Mouse (Mus musculus) embryonic facial prominence, embryonic 10.5 days (tissue): ENCODE data around the gene Insm2. TPM values are rescaled to one million over a fixed set of nuclear protein-coding genes. Genes with fewer than 3 reads are reported as not detected.
"Not testable (repeated sequence)": the region's sequence is repeated elsewhere in the genome, so short reads cannot be mapped to it uniquely, and the experiment has no call there.

Source experiments
- DNase-seq: peaks from one replicate; pipeline ENCODE4 v3.0.0-alpha.2; 2017; ENCODE audit warnings: low spot score
- H3K27ac ChIP-seq: fragments of 300-500 bp; sonication (generic); replicated peaks from 2 replicates; pipeline ENCODE4 v1.5.1; 2016; ENCODE audit warnings: mild to moderate bottlenecking
- H3K27me3 ChIP-seq: fragments of 300-500 bp; sonication (generic); replicated peaks from 2 replicates; pipeline ENCODE4 v1.6.1; 2016; ENCODE audit warnings: low read depth, mild to moderate bottlenecking; ENCODE audit not compliant: poor library complexity, severe bottlenecking
- H3K36me3 ChIP-seq: fragments of 300-500 bp; sonication (generic); replicated peaks from 2 replicates; pipeline ENCODE4 v1.6.1; 2016; ENCODE audit warnings: mild to moderate bottlenecking, moderate library complexity
- H3K4me1 ChIP-seq: fragments of 300-500 bp; sonication (generic); 2 replicates; pipeline ENCODE4 v1.6.1; 2016
- H3K4me3 ChIP-seq: fragments of 300-500 bp; sonication (generic); 2 replicates; pipeline ENCODE4 v1.5.1; 2016; ENCODE audit warnings: mild to moderate bottlenecking, moderate library complexity
- H3K9me3 ChIP-seq: fragments of 300-500 bp; sonication (generic); 2 replicates; pipeline ENCODE4 v1.6.1; 2016; ENCODE audit warnings: mild to moderate bottlenecking
- WGBS: fragments of 180-500 bp; shearing (Covaris S2); methylation state at CpG from one replicate; pipeline ENCODE4 v1.1.7; 2016; 5-methylcytosine and 5-hydroxymethylcytosine counted together
- polyA plus RNA-seq: library from polyadenylated mRNA; unstranded; fragments of >200 nt; fragmentation: Nextera tagmentation; extraction: Ambion mirVana; gene quantifications from 2 replicates; pipeline ENCODE4 v1.2.1, GENCODE M21; 2016

Gene Insm2
- polyA plus RNA-seq, 1 experiment from 2014 or later: 0.14 TPM

DNA sequence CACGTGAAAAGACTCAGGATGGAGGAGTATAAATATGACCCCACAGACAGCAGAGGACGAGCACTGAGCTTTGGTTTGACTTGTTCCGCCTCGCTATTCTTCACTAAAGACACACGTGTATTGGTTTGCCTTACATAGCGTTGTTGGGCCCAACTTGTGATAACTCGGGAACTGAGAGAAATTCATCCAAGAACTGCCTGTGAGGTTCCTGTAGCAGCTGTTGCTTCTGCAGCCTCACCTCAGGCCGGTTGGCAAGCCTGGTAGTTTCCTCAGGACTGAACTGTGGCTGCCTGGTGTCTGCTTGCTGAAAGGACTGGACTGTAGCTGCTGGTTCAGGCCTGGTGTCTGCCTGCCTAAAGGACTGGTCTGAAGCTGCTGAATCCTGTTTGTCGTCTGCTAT, 28.6 kb upstream of the Insm2 start:
- Histone ChIP-seq H3K36me3 (no peaks in the 10 kb centered on the region), H3K9me3 (no peaks in the 10 kb centered on the region), H3K4me1 (0 out of 2 replicates have a peak, but pooled peaks cover 3% of the 10 kb centered on the region), H3K27ac (no peak overlapping the region), H3K27me3 (no peaks in the 10 kb centered on the region), H3K4me3 (no peak overlapping the region)
- 89% methylated on average over 9 of the region's 9 CpGs for WGBS
- DNase-seq: no peak

DNA sequence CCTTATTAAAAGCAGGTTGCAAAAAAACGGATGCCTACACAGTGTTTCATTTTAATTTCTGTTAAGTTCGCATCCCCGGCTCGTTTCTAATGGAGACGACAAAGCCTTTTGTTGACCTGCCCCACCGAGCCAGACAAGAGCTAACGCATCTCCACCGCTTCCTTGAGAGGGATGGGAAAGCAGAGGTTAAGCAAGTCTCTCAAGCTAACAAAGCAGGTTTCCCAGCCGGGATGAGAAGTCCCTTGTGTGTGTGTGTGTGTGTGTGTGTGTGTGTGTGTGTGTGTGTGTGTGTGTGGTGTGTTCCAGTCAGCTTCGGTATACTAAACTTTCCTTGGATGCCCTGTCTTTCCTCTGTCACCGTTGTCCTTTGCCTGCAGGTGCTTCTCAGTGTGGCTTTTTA, 28.0 kb upstream of the Insm2 start:
- 0 out of 2 replicates have a peak, but pooled peaks cover 3% of the 10 kb centered on the region for H3K4me1 ChIP-seq

DNA sequence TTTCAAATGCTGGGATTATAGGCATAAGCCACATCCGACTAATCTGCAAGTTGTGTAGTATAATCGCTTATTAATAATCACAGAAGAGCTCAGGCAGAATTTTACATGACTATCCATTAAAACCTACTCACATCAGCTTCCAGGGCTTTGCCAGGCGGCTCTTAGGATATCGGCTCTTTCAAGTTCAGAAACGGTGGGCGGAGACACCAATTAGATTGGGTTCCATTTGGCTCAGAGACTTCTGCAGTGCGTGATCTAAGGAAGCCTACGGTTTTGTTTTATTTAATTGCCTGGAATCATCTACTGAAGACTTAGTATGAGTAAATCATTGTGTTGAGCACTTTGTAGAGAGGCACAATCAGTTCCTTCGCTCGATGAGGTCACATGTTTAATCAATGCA, 27.6 kb upstream of the Insm2 start:
- H3K4me1 ChIP-seq: 0 out of 2 replicates have a peak, but pooled peaks cover 3% of the 10 kb centered on the region
- no peak for DNase-seq
- no peaks in the 10 kb centered on the region for H3K9me3 ChIP-seq
- H3K27ac ChIP-seq: no peak overlapping the region
- WGBS: 89% methylated on average over 10 of the region's 10 CpGs
- no peaks in the 10 kb centered on the region for H3K36me3 ChIP-seq
- H3K4me3 ChIP-seq: no peak overlapping the region
- no peaks in the 10 kb centered on the region for H3K27me3 ChIP-seq

More for the DNA sequence above, 28.0 kb upstream of the Insm2 start:
- H3K27me3 ChIP-seq: no peaks in the 10 kb centered on the region
- DNase-seq: no peak
- no peak overlapping the region for H3K27ac ChIP-seq
- H3K9me3 ChIP-seq: no peaks in the 10 kb centered on the region
- no peaks in the 10 kb centered on the region for H3K36me3 ChIP-seq
- WGBS: 85% methylated on average over 11 of the region's 11 CpGs
- no peak overlapping the region for H3K4me3 ChIP-seq

DNA sequence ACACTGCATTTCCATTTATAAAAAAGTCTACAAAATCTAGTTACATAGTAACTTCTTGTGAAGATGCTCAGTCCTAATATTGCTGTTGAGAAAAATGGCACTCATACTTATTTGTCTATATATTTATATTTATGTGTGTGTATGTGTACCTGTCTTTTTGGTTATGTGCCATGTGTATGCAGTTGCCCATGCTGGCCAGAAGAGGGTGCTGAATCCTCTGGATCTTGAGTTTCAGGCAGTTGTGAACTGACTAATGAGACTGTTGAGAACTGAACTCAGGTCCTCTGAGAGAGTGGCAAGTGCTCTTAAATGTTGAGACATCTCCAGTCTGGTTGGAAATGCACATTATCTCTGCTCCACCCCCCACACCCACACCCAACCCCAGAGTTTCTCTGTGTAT, 26.1 kb upstream of the Insm2 start:
- no peaks in the 10 kb centered on the region for H3K36me3 ChIP-seq
- H3K4me1 ChIP-seq: 0 out of 2 replicates have a peak, but pooled peaks cover 3% of the 10 kb centered on the region
- DNase-seq: no peak
- no peak overlapping the region for H3K4me3 ChIP-seq
- no peak overlapping the region for H3K27ac ChIP-seq
- H3K27me3 ChIP-seq: no peaks in the 10 kb centered on the region
- no peaks in the 10 kb centered on the region for H3K9me3 ChIP-seq

DNA sequence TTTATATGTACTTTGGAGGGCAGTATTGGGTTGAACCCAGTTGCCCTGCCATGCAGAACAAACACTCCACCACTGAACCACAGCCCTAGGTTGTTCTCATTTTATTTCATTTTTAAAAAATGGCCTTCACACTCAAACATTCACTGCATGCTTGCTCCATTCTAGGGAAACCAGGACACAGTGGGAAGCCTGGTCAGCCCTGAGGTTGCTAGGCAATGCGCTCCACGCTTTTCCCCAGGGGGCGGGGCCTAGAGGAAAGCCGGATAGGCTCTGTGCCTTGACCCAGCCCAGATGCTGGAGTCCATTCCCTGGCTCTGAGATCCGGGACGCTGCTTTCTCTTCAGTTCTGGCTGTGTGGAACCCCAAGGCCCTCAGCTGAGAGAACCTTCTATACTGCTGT, 25.4 kb upstream of the Insm2 start:
- WGBS: 7% methylated on average over 6 of the region's 6 CpGs
- Histone ChIP-seq H3K27ac (no peak overlapping the region), H3K27me3 (no peaks in the 10 kb centered on the region), H3K9me3 (no peaks in the 10 kb centered on the region), H3K36me3 (no peaks in the 10 kb centered on the region), H3K4me1 (0 out of 2 replicates have a peak, but pooled peaks cover 3% of the 10 kb centered on the region), H3K4me3 (no peak overlapping the region)
- DNase-seq: peak; percentile 50

DNA sequence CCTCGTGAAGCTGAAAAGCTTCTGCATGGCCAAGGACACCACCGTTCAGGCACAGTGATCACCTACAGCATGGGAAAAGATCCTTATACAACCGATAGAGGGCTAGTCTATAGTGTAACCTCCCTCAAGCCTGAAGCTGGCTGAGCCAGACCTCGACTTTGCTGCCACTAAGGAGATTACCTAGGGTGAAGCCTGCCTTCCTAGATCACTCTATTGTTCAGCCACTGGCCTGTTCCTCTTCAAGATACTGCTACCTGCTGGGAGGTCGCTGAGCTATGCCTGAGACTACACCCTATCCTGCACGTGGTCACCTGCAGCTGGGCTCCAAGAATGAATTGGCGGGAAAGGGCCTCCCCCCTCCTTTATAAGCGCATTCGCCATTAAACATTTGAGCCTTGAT, 12.3 kb upstream of the Insm2 start:
- whole genome bisulfite sequencing: 51% methylated on average over 9 of the region's 9 CpGs
- not testable (repeated sequence) for H3K27ac ChIP-seq, H3K27me3 ChIP-seq, H3K9me3 ChIP-seq, H3K36me3 ChIP-seq, DNase-seq, H3K4me1 ChIP-seq, H3K4me3 ChIP-seq

DNA sequence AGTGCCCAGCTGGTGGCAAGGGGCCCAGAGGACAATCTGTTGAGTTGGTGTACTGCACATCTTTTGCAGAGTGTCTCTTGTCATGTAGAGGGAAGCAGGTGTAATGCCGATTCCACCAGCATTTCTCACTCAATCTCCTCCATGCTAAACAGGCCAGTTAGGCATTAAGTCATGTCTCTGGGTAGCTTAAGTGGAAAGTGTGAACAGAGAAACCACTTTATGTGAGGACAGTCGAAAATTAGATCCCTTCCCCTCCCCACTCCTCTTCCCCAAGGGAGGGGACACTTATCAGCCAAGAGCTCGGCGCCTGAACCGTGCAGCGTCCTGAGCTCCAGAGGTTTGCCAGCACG, 715 bp upstream of the Insm2 start:
- WGBS: 9% methylated on average over 7 of the region's 7 CpGs
- Histone ChIP-seq H3K27me3 (peaks cover 88% of the 10 kb centered on the region), H3K4me3 (peak overlapping the region; percentile 62)

DNA sequence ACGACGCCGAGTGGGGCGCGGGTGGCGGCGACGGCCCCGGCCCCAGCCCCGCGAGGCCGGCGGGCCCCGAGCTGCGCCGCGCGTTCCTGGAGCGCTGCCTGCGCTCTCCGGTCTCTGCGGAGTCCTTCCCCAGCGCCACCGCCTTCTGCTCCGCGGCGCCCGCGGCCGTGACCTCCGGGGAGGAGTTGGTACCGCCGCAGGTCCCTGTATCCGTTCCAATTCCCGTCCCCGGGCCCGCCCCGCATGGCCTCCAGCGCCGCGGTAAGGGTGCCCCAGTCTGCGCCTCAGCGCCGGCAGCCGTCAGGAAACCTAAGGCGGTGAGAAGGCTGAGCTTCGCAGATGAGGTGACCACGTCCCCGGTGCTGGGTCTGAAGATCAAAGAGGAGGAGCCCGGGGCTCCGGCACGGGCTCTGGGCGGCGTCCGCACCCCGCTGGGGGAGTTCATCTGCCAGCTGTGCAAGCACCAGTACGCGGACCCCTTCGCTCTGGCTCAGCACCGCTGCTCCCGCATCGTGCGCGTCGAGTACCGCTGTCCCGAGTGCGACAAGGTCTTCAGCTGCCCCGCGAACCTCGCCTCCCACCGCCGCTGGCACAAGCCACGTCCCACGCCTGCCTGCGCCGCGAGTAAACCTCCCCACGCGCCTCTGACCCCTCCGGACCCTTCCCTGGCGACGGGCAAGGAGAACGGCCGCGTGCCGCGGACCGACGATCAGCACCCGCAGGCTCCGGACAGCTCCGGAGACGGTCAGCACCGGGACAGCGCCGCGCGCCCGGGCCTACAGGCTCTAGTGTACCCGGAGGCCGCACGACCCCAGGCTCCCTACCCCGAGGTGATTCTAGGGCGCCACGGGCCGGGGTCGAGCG, 644 bp downstream of the Insm2 start:
- Histone ChIP-seq H3K27ac (no peak overlapping the region), H3K27me3 (peaks cover 84% of the 10 kb centered on the region), H3K4me1 (peaks cover 25% of the 10 kb centered on the region), H3K9me3 (no peaks in the 10 kb centered on the region), H3K4me3 (peak overlapping the region; percentile 62), H3K36me3 (no peaks in the 10 kb centered on the region)
- under 1% methylated on average over 109 of the region's 109 CpGs for WGBS
- peak; percentile 89 for DNase-seq

More for the DNA sequence above, 715 bp upstream of the Insm2 start:
- no peak overlapping the region for H3K27ac ChIP-seq
- no peak for DNase-seq
- H3K36me3 ChIP-seq: no peaks in the 10 kb centered on the region
- H3K9me3 ChIP-seq: no peaks in the 10 kb centered on the region
- peaks cover 25% of the 10 kb centered on the region for H3K4me1 ChIP-seq

DNA sequence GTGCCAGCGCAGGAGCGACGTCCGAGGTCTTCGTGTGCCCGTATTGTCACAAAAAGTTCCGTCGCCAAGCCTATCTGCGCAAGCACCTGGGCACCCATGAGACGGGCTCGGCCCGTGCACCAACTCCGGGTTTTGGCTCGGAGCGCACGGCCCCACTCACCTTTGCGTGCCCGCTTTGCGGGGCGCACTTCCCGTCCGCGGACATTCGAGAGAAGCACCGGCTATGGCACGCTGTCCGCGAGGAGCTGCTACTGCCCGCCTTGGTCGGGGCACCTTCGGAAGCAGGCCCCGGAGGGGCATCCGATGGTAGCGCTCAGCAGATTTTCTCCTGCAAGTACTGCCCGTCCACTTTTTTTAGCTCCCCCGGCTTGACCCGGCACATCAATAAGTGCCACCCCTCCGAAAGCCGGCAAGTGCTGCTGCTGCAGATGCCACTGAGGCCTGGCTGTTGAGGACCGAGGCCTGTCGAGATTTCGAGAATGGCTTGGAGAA, 1.3 kb downstream of the Insm2 start:
- H3K4me3 ChIP-seq: peak overlapping the region; percentile 62
- H3K27ac ChIP-seq: no peak overlapping the region
- H3K27me3 ChIP-seq: peaks cover 78% of the 10 kb centered on the region
- no peaks in the 10 kb centered on the region for H3K36me3 ChIP-seq
- 1% methylated on average over 42 of the region's 42 CpGs for WGBS
- peaks cover 29% of the 10 kb centered on the region for H3K4me1 ChIP-seq
- DNase-seq: no peak
- H3K9me3 ChIP-seq: no peaks in the 10 kb centered on the region

DNA sequence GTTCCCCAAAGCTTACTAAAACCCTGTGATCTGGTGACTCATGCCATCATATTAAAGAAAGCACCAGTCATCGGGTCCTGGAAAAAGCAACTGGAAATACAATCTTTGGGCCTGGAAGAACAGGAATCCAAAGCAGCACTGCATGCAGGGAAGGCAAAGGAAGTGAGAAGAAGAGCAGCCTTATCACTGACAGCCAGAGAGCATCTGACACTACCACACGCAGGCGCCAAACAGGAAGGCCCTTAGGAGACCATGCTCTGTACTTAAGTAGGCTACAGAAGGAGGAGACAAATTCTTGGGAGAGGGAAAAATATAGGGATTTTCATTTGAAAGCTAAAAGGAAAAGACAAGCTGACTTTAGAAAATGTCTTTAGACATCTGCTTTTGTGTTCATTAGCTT, 5.2 kb downstream of the Insm2 start:
- DNase-seq: no peak
- no peak overlapping the region for H3K27ac ChIP-seq
- WGBS: 67% methylated on average over 3 of the region's 3 CpGs
- no peaks in the 10 kb centered on the region for H3K9me3 ChIP-seq
- peaks cover 28% of the 10 kb centered on the region for H3K4me1 ChIP-seq
- no peaks in the 10 kb centered on the region for H3K36me3 ChIP-seq
- H3K4me3 ChIP-seq: no peak overlapping the region
- peaks cover 40% of the 10 kb centered on the region for H3K27me3 ChIP-seq

DNA sequence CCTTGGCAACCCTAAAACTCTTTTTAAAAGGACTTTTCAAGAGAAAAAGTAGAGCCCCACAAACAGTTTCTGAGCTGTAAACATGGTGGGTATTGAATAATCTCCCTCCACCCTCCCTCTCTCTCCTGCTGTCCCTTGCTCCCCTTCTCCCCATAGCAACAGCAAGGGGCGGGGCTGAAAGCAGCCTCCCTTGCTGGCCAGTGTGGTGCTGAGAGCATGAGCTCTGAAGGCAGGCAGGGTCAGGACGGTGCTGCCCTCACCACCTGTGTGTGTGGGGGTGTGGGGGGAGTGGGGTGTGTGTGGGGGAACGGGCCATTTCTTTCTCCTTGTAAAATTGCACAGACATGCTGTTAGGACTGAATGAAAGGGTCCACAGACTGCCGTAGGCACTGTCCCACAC, 8.7 kb downstream of the Insm2 start:
- peaks cover 5% of the 10 kb centered on the region; the same call in 1 of the 2 replicates for H3K27me3 ChIP-seq
- H3K27ac ChIP-seq: no peak overlapping the region
- WGBS: 29% methylated on average over 4 of the region's 4 CpGs
- H3K4me3 ChIP-seq: no peak overlapping the region
- peak; percentile 38 for DNase-seq
- peaks cover 15% of the 10 kb centered on the region for H3K4me1 ChIP-seq
- no peaks in the 10 kb centered on the region for H3K36me3 ChIP-seq
- no peaks in the 10 kb centered on the region for H3K9me3 ChIP-seq

DNA sequence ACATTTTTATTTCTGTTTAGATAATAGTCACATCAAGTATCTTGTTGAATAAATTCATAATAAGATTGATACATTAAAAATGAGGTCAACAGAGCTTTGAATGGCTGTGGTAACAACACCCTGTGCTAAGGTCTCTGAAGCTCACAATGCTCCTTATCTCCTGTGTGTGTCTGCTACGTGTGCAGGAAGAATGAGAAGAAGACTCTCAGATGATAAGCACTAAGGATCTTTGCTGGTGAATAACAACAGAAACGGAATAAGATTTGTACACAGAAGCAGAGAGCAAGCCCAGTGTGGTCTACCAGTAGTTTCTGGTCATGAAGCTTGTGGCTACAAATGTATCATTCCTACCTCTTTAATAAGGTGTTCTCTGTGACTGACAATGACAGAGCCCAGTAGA, 11.6 kb downstream of the Insm2 start:
- Histone ChIP-seq H3K4me1 (peaks cover 7% of the 10 kb centered on the region), H3K27ac (no peak overlapping the region), H3K36me3 (no peaks in the 10 kb centered on the region), H3K27me3 (no peaks in the 10 kb centered on the region), H3K4me3 (no peak overlapping the region), H3K9me3 (no peaks in the 10 kb centered on the region)
- 67% methylated on average over 2 of the region's 2 CpGs for WGBS
- DNase-seq: no peak

DNA sequence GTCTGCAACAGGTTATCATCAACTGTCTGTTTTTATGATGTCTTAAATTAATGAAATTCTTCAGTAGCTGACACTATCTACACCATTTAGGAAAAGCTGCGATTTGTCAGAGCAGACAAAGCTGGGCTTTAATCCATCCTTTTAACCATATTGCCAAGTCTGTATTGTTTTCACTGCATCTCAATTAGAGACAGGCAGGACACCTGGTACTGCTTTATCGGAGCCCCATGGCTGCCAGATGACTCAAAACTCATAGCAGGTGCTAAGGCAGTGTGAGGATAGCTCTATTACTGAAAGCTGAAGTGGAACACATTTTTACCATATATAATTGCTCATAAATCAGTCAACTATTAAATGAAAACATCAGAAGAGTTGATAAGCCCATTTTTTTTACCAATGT, 21.1 kb downstream of the Insm2 start:
- no peaks in the 10 kb centered on the region for H3K27me3 ChIP-seq
- WGBS: 59% methylated on average over 2 of the region's 2 CpGs
- H3K9me3 ChIP-seq: no peaks in the 10 kb centered on the region
- no peaks in the 10 kb centered on the region for H3K36me3 ChIP-seq
- no peak for DNase-seq
- H3K4me1 ChIP-seq: peaks cover 10% of the 10 kb centered on the region
- H3K4me3 ChIP-seq: no peak overlapping the region
- H3K27ac ChIP-seq: no peak overlapping the region
